Mouse (Mus musculus) urinary bladder, postnatal 36 days (tissue): Measurements from ENCODE around the gene Cxcr2.
A peak's percentile ranks its signal among the peaks of the same experiment; 100 is the strongest.
"Not testable (repeated sequence)": the region's sequence is repeated elsewhere in the genome, so short reads cannot be mapped to it uniquely, and the experiment has no call there.

ENCODE experiments used
- DNase-seq, 2 experiments: peaks; one replicate each; pipeline ENCODE4 v3.0.0; 2022; ENCODE audit warnings: low spot score in 2 of 2, mixed read lengths in 1 of 2

Gene Cxcr2

GRCm38 (mm10) chr1:74139415-74139814 lies 14.4 kb upstream of the Cxcr2 start:
- DNase-seq = no peak

DNA sequence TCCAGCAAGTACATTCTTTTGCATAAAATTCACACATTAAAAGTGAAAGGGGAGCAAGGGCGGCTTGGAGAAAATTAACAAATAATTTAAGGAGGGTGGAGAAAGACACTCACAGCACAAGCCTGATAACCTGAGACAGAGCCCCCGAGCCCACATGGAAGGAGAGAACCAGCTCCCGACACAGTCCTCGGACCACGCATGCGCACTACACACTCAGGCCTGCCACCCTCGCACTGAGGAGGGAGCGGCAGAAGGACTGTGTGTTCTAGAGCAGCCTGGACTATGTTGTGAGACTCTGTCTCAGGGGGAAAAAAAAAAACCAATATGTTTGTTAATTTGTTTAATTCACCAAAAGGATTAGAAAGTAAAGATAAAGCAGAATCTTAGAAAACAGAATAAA lies 12.0 kb upstream of the Cxcr2 start:
- DNase-seq = no peak

- DNase-seq = peak in 1 of 2 experiments; percentile 28
Observed at GRCm38 (mm10) chr1:74149106-74149885, 4.5 kb upstream of the Cxcr2 start.

- no peak for DNase-seq
Observed at GRCm38 (mm10) chr1:74150101-74150500, 3.7 kb upstream of the Cxcr2 start.

DNA sequence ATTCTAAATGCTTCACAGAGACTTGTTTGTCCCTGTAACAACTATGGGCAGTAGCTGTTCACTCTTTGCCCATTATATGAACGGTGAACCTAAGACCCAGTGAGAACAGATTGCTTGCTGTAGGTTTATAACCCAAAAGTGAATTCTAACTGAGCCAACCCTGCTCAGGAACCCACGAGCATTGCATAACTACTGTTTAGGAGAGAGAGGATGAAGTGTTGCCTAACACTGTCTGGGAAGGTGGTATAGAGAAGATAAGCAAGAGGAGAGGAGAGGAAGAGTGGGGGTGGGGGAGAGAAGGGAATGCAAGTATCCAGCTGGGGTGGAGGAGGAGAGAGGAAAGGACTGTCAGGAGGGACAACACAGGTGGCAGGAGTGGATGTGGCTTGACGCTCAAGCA lies 2.7 kb upstream of the Cxcr2 start:
- no peak for DNase-seq

DNA sequence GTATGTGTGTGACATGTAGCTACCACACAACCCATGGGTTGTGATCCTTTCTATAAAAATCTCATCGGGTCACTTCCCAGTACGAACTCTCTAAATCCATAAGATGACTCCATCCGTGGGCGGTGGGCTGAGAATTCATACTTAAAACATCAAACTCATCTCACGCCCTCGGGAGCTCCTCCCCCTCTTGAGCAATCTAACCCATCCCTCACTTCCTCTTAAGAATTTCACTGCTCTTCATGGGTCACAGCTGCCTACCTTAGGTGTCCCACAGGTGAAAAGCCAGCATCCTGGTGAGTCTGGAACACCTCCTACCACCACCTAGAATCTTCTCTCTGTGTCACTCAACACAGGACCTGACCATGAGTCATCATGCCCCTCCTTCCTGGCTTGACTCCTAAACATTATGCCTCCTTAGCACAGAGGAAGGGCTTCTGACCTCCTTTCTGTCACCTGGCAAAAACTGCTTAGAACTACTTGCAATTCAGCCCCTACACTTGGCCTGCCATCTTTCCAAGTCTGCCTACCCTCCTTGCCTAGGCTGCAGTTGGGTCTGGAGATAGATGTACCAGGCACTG lies 1.7 kb downstream of the Cxcr2 start:
- no peak for DNase-seq

DNA sequence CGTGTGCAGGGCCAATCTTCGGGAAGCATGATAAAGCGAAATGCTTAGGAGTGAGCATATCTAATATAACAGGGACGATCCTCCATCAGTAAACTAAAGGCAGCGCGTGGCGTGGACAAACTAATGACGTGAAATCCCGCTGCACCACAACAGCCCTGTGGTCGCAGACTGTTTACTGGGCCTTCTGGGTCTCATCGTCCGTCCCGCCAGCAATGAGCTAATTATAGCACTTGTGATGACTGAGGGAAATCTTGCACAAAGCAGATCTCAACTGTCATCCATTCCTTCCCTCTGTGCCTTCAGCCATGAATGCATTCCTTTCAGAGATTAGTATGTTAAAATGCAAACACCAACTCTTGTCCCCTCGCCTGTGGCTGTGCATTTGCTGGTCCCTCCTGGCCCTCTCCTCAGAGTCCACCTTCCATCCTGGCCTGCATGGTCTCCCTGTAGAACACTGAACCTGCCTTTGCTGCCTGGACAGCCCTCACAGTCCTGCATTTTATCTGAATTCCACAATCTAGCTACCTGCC lies 2.7 kb downstream of the Cxcr2 start:
- DNase-seq = no peak

GRCm38 (mm10) chr1:74159613-74160012 lies 5.8 kb downstream of the Cxcr2 start:
- DNase-seq = not testable (repeated sequence)

DNA sequence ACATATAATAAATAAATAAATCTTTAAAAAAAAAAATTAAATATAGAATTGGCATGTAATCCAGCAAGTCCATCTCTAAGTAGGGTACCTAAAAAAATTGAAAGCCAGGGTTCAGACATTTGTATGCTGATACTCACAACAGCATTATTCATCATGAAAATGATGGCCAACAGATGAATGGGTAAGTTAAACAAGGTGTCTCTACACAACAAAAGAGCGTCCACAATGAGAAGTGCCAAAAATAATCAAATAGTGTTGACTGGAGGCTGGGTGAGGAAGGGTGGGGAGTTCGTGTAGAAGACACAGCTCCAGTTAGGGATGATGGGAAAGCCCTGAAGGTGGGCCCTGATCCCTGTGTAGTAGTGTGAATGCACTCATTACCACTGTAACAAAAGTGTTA lies 6.2 kb downstream of the Cxcr2 start:
- DNase-seq = no peak

- no peak for DNase-seq
Observed at GRCm38 (mm10) chr1:74167136-74167535, 13.3 kb downstream of the Cxcr2 start.

DNA sequence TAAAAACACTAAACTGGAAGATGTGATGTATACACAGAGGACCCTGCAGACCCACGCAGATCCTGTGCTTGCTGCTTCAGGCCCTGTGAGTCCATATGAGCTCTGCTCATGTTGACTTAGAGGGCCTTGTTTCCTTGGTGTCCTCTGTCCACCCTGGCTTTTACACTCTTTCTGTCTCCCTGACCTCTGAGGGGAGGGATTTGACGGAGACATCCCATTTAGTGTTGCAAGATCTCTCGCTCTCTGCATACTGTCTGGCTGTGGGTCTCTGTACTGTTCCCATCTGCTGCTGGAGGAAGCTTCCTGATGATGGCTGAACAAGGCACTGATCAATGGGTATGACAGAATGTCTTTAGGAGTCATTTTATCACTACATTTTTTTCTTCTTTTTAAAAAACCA lies 15.9 kb downstream of the Cxcr2 start:
- DNase-seq = no peak

DNA sequence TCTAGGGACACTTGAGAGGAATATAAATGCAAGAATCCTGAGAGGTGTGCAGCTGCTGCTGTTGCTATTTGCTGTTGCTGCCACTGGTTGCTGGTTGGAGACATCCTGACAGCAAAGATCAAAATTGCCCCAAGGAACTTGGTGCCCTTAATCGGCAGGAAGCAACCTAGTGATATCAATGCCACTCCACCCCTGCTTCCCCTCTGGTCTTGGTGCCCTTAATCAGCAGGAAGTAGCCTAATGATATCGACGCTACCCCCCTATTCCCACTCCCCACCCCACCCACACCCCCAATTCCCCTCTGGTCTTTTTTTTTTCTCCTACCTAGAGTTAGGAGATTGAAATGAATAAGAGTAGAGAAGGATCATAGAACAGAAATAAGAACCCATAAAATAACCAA lies 18.9 kb downstream of the Cxcr2 start:
- DNase-seq = no peak

DNA sequence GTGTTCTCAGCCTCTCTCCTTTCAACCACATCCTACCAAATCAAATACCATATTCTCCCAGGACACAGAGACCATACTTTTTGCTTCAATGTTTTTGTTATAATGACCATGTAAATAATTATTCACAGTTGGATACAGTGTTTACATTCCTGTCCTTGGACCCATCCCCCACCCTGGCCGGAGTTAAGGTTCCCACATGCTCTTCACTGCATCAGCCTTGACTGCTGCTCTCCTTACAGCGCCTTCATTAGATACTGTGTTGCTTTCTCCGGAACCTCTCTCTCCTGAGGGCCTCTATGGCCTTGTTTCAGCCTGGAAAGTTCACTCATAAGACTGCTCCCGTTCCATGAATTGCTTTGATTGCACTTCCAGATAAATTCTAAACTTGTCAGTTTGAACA lies 21.9 kb downstream of the Cxcr2 start:
- DNase-seq = no peak

DNA sequence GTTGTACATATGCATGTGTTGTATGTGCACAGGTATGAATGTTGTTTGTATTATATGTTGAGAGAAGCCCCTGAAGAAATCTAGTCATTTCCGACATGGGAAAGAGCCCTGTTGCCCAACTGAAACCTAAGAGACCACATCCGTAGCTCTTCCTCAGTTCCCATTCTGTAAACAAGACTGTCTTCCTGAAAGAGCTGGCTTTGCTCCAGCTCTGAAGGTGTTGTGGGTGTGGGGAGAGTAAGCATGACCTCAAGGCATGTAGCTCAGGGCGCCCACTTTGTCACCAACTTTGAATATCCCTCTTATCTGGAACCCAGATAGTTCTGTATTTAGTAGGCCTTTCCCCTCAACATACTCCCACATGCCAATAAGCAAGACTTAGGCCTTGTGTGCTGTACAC lies 24.8 kb downstream of the Cxcr2 start:
- DNase-seq = no peak

- DNase-seq = no peak
Observed at GRCm38 (mm10) chr1:74179624-74180408, 26.0 kb downstream of the Cxcr2 start.

DNA sequence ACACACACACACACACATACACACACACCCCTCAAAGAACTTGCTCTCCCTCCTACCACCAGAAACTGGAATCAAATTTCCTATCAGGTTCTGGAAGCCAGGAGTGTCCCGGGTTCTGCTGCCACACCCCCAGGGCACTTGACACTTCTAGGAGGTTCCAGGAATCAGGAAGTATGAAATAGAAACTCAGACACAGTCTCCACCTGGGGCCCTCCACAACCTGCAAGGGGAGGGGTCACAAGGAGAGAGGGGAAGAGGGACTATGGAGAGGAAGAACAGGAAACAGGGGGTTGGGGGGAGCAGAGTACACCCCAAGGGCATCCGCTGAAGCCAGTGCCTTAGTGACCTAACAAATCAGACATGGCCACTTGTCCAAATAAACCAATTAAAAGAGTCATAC lies 27.7 kb downstream of the Cxcr2 start:
- no peak for DNase-seq

DNA sequence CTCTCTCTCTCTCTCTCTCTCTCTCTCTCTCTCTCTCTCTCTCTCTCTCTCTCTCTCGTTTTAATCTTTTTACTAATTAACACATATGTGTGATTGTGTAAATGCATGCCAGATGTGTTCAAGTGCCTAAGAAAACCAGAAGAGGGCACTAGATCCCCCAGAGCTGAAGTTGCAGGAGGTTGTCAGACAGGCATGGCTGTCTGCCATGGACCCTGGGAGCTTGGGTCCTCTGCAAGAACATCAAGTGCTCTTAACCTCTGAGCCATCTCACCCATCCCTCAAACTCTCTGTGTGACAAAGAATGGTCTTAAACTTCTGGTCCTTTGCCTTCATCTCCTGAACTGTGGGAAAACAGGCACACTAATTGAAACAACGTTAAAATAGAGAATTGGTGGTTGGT lies 29.2 kb downstream of the Cxcr2 start:
- no peak for DNase-seq

- no peak for DNase-seq
Observed at GRCm38 (mm10) chr1:74190471-74190870, 36.7 kb downstream of the Cxcr2 start.

- DNase-seq = no peak
Observed at GRCm38 (mm10) chr1:74192711-74193110, 38.9 kb downstream of the Cxcr2 start.

DNA sequence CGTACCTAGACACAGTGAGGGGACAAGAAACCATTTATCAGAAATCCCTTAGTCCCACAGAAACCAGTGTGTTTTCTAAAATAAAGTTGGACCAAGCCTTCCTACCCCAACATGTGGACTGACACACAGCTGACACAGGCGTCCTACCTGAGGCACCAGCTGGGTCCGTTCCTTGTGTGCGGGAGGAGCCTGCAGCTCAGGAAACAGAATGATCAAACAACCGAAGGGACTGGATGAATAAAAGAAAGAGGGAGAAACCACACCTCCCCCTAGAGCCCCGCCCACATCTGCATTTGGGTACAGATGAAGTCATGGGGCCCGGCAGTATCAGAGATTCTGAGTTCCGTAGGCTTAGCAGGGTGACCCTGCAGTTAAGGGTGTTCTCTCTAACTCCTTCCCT lies 40.7 kb downstream of the Cxcr2 start, which contains the start of gene Cxcr1:
Cxcr1 (minus strand) TSS at position 187 of the 400 bp plus-strand sequence.
- no peak for DNase-seq

- no peak for DNase-seq
Observed at GRCm38 (mm10) chr1:74195961-74196360, 42.2 kb downstream of the Cxcr2 start.

DNA sequence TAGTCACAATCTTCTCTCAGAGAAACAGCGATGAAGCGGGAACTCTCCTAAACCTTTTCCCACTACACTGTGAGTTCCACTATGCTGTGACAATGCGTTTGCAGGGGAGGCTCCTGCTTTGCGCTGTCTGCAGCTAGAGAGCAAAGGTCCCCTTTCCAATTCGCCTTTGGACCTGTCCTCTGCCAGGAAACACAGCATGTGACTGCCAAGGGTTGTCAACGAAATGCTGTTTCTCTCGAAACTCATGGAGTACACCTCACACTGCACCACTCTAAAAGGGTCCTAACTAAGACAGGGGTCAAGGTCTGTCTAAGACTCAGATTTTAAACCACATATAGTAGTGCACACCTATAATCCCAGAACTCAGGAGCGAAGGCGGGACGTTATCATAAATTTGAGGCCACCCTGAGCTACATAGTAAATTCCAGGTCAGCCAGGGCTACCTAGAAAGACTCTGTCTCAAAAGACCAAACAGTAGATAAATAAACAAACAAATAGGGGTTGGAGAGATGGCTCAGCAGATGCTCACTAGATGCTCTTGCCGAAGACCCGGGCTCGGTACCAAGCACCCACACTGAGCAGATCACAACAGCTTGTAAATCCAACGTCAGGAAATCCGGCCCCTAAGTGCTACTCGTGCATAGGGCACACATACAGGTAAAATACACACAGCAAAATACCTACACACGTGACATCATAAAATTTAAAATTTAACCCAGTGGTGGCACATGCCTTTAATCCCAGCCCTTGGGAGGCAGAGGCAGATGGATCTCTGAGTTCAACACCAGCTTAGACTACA lies 43.0 kb downstream of the Cxcr2 start:
- DNase-seq = no peak
